Mouse (Mus musculus) ZHBTc4 (cell line): ENCODE data around the gene Atxn7l3.

Experiments
- DNase-seq: peaks from one replicate; pipeline ENCODE4 v3.0.0-alpha.2; 2011; ENCODE audit warnings: low read depth, low spot score

Atxn7l3 gene

GRCm38 (mm10) chr11:102318576-102319409 lies 22.4 kb upstream of the Atxn7l3 start:
- DNase-seq: peak; percentile 71

DNA sequence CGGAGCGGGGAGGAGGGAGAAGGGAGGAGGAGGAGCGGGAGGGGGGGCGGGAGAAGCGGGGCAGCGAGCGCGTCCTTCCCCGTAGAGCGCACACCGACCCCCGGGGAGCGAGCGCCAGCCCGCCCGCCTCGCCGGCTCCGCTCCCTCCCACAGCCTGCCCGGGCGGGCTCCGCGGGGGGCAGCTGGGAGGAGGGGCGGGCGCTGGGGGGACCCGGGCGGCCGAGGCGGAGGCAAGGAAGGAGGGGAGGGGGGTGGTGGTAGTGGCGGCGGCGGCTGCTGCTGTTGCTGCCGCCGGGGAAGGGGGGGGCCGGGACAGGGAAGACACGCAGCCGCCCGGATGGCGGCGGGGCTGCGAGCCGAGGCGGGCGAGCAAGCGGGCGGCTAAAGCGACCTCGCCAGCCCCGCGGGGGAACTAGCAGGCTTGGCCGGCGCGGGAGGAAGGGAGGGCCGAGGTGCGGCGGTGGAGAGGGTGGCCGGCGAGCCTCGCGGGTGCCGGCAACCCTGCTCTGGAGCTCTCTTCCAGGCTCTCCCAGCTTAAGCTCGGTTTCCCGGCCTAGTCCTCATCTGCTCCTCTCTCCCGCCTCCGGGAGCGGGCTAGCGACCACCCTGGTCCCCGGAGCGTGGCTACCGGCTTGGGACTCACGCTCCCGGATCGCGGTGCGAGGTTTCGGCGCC lies 21.6 kb upstream of the Atxn7l3 start:
- peak; percentile 74 for DNase-seq

GRCm38 (mm10) chr11:102317298-102317900 lies 21.0 kb upstream of the Atxn7l3 start:
- peak; percentile 74 for DNase-seq

GRCm38 (mm10) chr11:102316572-102317297 lies 20.3 kb upstream of the Atxn7l3 start:
- peak; percentile 94 for DNase-seq

- no peak for DNase-seq
Observed at GRCm38 (mm10) chr11:102315690-102316571, 19.5 kb upstream of the Atxn7l3 start.

GRCm38 (mm10) chr11:102314321-102314720 lies 17.9 kb upstream of the Atxn7l3 start:
- no peak for DNase-seq

DNA sequence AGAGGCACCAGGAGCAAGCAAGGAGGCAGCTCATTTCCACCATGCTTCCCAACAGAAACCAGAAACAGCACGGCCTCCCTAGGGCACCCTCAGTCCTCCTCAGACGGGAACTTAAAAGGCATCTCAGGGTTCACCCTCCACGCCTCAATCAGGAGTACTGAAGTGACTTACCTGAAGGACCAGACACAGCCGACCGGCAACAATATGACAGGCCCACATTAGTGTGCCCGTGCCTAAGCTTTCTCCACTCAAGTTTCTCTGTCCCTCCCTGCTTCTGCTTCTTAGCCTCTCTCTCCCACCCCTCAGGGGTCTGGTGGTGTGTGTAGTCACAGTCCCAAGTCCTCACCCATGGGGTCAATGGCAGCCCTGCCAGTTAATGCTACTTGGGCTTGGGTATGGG lies 16.2 kb upstream of the Atxn7l3 start:
- DNase-seq: no peak

GRCm38 (mm10) chr11:102311966-102312365 lies 15.5 kb upstream of the Atxn7l3 start:
- no peak for DNase-seq

GRCm38 (mm10) chr11:102310768-102311695 lies 14.6 kb upstream of the Atxn7l3 start:
- peak; percentile 62 for DNase-seq

DNA sequence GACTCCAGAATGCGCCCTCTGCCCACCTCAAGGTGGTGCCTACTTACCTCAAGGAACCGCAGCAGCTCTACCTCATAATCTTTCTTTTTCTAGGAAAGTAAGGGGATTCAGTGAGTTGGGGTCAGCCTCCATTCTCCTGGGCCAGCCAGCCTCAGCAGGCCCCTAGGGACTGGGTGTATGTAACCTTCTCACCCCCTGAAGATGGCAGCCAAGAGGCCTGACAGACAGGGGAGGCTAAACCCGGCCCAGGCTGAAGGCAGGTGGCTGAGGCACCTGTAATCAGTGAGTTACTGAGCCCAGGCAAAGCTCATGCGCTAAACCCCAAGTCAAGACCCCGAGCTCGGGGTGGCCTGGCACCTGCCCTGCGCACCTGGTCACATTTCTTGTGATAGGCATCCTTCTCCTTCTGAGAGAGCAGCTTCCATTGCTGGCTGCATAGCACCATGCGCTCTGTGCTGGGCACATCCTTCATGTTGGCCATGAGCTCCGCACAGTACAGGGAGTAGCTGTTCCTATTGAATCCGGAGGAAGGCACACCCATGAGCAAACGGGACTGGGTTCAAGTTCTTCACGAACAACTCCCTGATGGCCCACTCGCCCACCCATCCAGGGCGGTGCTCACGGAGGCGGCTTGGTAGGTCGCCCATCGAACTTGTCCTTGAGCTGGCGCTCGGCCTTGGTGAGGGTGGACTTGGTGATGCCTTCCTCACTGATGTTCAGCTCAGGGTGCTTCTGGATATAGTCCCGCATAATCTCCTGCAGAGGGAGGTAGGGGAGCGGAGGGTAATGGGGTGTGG lies 13.6 kb upstream of the Atxn7l3 start:
- DNase-seq: no peak

- DNase-seq: peak; percentile 96
Observed at GRCm38 (mm10) chr11:102308979-102309378, 12.5 kb upstream of the Atxn7l3 start.

- no peak for DNase-seq
Observed at GRCm38 (mm10) chr11:102308104-102308503, 11.7 kb upstream of the Atxn7l3 start.

DNA sequence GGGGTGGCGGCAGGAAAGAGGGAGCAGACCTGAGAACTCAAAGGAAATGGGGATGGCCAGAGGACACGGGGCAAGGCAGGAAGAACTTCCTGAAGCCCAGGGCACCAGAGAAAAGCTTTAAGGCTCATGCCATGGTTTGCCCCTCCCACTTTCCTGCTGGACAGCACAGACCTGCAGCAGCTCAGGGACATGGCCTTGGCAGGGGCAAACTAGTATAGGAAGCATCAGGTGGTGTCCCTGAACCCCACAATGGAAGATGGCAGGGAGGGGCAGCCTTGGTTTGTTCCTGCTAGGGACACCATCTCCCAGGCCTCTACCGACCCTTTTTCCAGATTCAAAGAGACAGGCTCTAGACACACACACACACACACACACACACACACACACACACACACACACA lies 8.9 kb upstream of the Atxn7l3 start:
- DNase-seq: no peak

GRCm38 (mm10) chr11:102304141-102304540 lies 7.7 kb upstream of the Atxn7l3 start:
- peak; percentile 56 for DNase-seq

GRCm38 (mm10) chr11:102299839-102300238 lies 3.4 kb upstream of the Atxn7l3 start:
- peak; percentile 93 for DNase-seq

DNA sequence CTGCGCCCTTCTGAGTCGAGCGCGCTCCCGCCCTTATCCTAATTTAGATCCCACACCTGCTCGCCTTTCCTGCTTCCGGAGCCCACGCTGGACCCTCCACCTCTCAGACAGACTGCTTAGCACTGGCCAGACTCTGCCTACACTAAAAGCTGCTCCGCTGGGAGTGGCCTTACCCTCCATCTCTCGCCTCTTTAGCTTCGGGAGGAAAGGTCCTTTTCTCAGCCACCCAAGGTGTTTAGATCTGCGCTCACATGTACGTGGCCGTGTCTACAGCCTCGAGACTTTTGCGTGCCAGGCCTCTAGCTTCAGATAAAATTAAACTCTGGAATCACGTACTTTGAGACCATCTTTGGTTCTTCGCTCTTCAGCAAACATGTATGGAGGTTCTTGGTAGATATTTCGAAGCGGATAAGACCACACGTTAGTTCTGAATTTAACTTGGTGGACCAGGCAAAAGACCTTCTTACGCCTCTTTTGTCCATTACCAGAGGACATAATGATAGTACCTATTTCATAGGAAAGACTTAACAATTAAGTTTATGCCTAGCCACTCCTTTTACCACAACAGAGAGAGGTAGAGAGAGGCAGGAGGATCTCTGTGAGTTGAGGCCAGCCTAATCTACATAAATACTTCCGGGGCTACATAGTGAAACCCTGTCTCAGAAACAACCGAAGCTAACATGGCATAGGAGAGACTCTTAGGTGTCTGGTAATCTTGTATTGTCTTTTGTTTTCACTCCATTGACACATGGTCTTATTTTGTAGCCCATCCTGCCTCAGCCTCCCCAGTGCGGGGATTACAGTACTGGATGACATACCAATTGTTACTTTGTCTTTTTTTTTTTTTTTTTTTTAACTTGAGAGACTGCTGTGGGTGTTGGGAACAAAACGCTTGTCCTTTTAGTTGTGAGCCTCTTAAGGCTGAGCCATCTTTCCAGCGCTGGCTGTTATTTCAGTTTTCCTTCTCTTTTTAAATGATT lies 1.4 kb upstream of the Atxn7l3 start:
- no peak for DNase-seq

- peak; percentile 58 for DNase-seq
Observed at GRCm38 (mm10) chr11:102295598-102296471, 596 bp downstream of the Atxn7l3 start.
